Mouse (Mus musculus): ENCODE measurements at regions not wholly inside any gene's neighbourhood (a gene's known extent, or its start where the extent isn't known, plus 50 kb on each side); places are given as distances from the start of the nearest gene placed in this dataset.
"Not testable (repeated sequence)": the region's sequence is repeated elsewhere in the genome, so short reads cannot be mapped to it uniquely, and the experiment has no call there.

DNA sequence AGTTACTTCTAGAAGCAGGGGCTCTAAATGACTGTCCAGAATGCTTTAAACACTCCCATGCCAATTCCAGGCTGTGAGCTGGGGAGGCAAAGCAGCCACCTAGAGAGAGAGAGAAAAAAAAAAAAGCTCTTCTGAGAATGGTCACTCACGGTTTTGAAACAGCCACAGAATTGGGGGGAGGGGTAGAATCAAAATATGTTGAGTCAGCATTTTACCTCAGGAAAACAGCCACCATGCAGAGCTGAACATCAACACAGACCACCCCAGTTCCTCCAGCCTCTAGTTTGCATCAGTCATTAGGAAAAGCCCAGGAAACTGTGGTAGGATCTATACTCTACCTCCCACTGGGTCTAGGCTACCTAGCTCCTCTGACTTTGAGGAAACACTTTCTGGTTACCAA lies 124.1 kb upstream of the Gm5150 start:
- in situ Hi-C loops (cut with MboI; ENCODE audit: unreplicated experiment in 2 of 2) = no loop called here

DNA sequence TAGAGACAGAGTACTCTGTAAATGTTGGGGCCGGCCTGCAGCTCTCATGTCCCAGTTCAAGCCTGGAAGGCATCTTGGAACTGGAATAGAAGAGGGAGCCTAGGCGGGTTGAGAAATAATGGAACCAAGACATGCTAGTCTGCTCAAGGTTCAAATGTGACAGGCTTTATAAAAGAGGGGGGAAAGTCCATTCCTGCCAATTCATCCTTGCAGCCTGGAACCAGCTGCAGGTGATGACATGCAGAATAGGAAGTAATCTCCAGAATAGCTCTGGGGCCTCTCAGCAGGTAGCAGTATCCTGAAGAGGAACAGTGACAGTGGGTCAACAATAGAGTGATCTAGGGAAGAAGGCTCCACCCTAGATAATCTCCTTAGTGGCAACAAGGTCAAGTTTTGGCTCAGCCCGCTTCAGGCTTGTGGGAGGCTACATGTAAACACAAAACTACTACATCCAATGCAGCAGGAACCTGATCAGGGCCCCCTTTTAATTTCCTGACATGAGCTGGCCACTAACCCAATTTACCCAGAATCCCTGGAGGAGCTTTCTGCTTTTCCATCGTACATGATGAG lies 119.2 kb upstream of the Gm5150 start:
- in situ Hi-C loops (cut with MboI; ENCODE audit: unreplicated experiment in 2 of 2) = not testable (repeated sequence)

- in situ Hi-C loops (cut with MboI; ENCODE audit: unreplicated experiment in 2 of 2) = no loop called here
These were observed 109.7 kb upstream of the Gm5150 start for GRCm38 (mm10) chr3:16115944-16116343.

DNA sequence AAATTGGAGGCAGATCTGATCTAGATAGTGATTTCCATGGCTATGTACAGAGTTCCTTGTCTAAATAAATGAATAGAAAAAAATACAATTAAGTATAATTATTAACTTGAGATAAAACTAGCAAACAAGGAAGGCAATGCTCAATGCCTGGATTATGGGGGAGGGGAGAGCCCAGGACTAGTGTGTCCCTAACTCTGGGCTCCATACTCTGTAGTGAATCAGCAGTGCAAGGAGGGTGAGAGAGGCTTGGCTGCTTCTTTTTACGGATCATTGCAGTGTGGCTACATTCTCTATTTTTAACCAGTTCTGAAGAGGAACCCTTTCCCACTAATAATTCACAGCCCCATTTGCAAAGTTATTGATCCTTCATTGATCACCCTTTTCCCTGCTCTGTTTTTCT lies 101.3 kb upstream of the Gm5150 start:
- in situ Hi-C loops (cut with MboI; ENCODE audit: unreplicated experiment in 2 of 2) = no loop called here

- in situ Hi-C loops (cut with MboI; ENCODE audit: unreplicated experiment in 2 of 2) = no loop called here
These were observed 98.8 kb upstream of the Gm5150 start for GRCm38 (mm10) chr3:16105080-16105479.

- in situ Hi-C loops (cut with MboI; ENCODE audit: unreplicated experiment in 2 of 2) = no loop called here
These were observed 96.9 kb upstream of the Gm5150 start for GRCm38 (mm10) chr3:16103180-16103579.

GRCm38 (mm10) chr3:16086550-16086949 lies 80.3 kb upstream of the Gm5150 start:
- in situ Hi-C loops (cut with MboI; ENCODE audit: unreplicated experiment in 2 of 2) = loop anchor here in 1 of 2 experiments (10.0 kb wide), 1 partner anchor 1212 kb away; no protein-coding TSS in a partner anchor

DNA sequence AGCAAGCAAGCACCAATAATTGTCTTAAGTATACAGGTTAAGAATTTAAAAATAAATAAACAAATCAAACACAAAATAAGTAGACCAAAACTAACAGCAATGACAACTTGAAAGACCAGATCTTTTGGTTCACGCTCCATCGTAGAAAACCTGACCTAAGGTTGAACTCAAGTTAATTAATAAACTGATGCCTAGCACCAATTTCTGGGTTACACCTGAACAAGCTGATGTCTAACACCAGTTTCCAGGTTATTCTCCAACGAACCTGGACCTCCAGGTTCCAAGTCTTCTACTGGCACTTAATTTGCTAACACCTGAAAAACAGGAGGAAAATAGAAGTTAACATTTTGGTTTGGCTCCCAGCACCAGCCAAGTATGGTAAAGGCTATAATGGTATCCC lies 79.1 kb upstream of the Gm5150 start:
- in situ Hi-C loops (cut with MboI; ENCODE audit: unreplicated experiment in 2 of 2) = loop anchor here in 1 of 2 experiments (10.0 kb wide), 1 partner anchor 1210 kb away; no protein-coding TSS in a partner anchor

DNA sequence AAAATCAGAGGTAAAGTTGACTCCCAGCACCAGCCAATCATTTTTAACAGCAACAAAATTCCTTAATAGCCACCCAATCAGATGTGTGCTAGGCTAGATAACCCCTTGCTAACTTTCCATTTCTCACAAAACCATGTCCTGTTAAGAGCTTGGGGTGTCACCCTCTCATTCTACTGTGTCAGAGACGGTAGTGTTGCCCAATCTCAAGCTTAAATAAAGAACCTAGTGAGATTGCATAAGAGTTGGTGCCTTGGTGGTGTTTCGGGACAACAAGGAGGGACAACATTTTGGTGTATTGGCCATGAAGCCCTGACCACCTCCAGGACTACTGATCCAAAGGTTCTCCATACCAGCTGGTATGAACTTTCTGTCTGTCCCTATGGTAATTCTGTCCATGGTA lies 72.9 kb upstream of the Gm5150 start:
- in situ Hi-C loops (cut with MboI; ENCODE audit: unreplicated experiment in 2 of 2) = no loop called here

DNA sequence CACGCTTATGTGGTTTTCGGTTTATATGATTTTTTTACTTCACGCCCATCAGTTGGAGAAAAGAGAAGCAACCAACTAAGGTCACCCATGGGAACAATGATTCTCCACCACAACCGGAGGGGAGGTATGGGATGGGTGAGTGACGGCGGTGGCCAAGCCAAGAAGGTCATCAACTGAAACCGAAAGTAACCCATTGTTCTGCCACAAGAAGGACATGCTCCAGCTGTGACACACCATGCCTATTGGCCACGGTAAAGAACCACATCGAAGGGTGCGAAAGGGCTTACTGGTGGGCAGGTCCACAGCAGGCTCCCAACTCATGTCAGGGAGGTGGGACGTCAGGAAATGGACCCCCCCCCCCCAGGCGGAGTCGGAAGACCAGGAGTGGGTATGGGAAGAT lies 65.7 kb upstream of the Gm5150 start:
- in situ Hi-C loops (cut with MboI; ENCODE audit: unreplicated experiment in 2 of 2) = no loop called here

GRCm38 (mm10) chr3:16070963-16071362 lies 64.7 kb upstream of the Gm5150 start:
- in situ Hi-C loops (cut with MboI; ENCODE audit: unreplicated experiment in 2 of 2) = no loop called here

- in situ Hi-C loops (cut with MboI; ENCODE audit: unreplicated experiment in 2 of 2) = not testable (repeated sequence)
These were observed 51.5 kb upstream of the Gm5150 start for GRCm38 (mm10) chr3:16057709-16058108.
